Mouse (Mus musculus) thymus, adult 2 months (tissue): Measurements from ENCODE around the gene Pon1. TPM values are rescaled to one million over a fixed set of nuclear protein-coding genes. Genes with fewer than 3 reads are reported as not detected.

Experiments
- DNase-seq: peaks from one replicate; pipeline ENCODE4 v3.0.0; 2021
- H3K27ac ChIP-seq: fragments of 200-500 bp; 2 replicates; pipeline ENCODE4 v1.5.1; 2012; ENCODE audit warnings: low read length, control low read depth; ENCODE audit not compliant: control insufficient read depth, insufficient read depth
- H3K27me3 ChIP-seq: fragments of 200-500 bp; 2 replicates; pipeline ENCODE4 v1.6.1; 2012; ENCODE audit warnings: mild to moderate bottlenecking, low read length, moderate library complexity, mixed read lengths; ENCODE audit not compliant: control insufficient read depth, insufficient read depth
- H3K36me3 ChIP-seq: fragments of 200-500 bp; 2 replicates; pipeline ENCODE4 v1.6.1; 2012; ENCODE audit warnings: mild to moderate bottlenecking, low read length, moderate library complexity; ENCODE audit not compliant: control insufficient read depth, insufficient read depth
- H3K4me1 ChIP-seq: fragments of 200-500 bp; replicated peaks from 2 replicates; pipeline ENCODE4 v1.6.1; 2012; ENCODE audit warnings: low read length; ENCODE audit not compliant: control insufficient read depth, insufficient read depth
- H3K4me3 ChIP-seq: fragments of 200-500 bp; 2 replicates; pipeline ENCODE4 v1.5.1; 2012; ENCODE audit warnings: mild to moderate bottlenecking, low read length, control low read depth, moderate library complexity; ENCODE audit not compliant: control insufficient read depth, insufficient read depth
- CTCF ChIP-seq: fragments of 200-500 bp; IDR thresholded peaks from 2 replicates; pipeline ENCODE4 v1.5.1; 2012; ENCODE audit warnings: mild to moderate bottlenecking, control low read depth, low read length, moderate library complexity, borderline replicate concordance; ENCODE audit not compliant: control insufficient read depth, poor library complexity, insufficient read depth; ENCODE audit errors: extremely low read depth
- POLR2A ChIP-seq: fragments of 200-500 bp; IDR thresholded peaks from 2 replicates; pipeline ENCODE4 v1.6.1; 2012; ENCODE audit warnings: mild to moderate bottlenecking, low read length, control low read depth, moderate library complexity; ENCODE audit not compliant: control insufficient read depth, poor library complexity, insufficient read depth; ENCODE audit errors: extremely low read depth
- WGBS: fragments of 180-500 bp; shearing (Covaris S2); methylation state at CpG from one replicate; pipeline ENCODE4 v1.1.7; 2018; 5-methylcytosine and 5-hydroxymethylcytosine counted together
- polyA plus RNA-seq: library from polyadenylated mRNA; depleted of rRNA; stranded (reverse); fragments of >200 nt; gene quantifications from 2 replicates; pipeline ENCODE4 v1.2.3, GENCODE M21; 2012

Gene Pon1
- polyA plus RNA-seq, 1 experiment: 1.6 TPM

DNA sequence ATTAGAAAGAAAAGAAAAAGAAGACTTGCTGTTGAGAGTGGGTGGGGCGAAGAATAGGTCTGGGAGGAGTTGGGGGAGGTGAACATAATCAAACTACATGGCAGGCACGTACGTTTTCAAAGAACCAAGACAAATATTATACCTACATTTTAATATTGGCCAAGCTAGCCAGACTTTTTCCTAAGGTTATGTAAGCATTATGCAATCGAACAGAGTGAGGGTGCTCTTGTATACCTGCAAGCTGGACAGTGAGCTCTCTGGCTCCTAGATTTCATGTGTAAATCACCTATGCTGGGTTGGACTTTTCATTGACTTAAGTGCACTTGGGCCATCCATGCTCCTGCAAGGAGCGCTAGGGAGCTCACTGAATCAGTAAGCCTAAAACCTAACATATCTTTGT, 4.8 kb upstream of the Pon1 start:
- Histone ChIP-seq H3K36me3 (no peaks in the 10 kb centered on the region), H3K4me1 (no peaks in the 10 kb centered on the region), H3K4me3 (no peak overlapping the region), H3K27me3 (no peaks in the 10 kb centered on the region), H3K27ac (no peak overlapping the region)
- no peak for DNase-seq
- 97% methylated on average over 5 of the region's 5 CpGs for WGBS
- no peak for TF ChIP-seq POLR2A
- TF ChIP-seq CTCF: no peak

- no peaks in the 10 kb centered on the region for H3K36me3 ChIP-seq
- DNase-seq: no peak
- no peaks in the 10 kb centered on the region for H3K27me3 ChIP-seq
- TF ChIP-seq POLR2A: no peak
- H3K4me1 ChIP-seq: no peaks in the 10 kb centered on the region
- H3K4me3 ChIP-seq: no peak overlapping the region
- 86% methylated on average over 4 of the region's 4 CpGs for WGBS
- no peak overlapping the region for H3K27ac ChIP-seq
Measured at GRCm38 (mm10) chr6:5190761-5191160, 3.0 kb downstream of the Pon1 start.

DNA sequence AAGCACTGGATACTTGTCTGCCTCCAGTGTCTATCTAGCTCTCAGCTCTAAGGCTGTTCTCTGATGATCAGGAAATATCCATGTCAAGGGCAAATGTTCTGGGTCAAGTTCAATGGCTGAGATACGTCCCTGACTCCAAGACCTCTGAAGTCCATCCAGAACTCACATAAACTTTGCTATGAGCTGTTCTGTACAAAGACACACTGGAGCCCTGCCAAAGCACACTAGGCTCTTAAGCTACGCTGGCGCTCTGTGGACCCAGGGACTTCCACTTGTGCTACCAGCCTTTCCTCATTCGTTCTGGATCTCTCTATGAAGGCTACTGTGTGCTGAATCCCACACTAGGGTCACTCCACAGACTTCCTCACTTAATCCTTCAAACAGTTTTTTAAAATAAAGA, 4.2 kb downstream of the Pon1 start:
- Histone ChIP-seq H3K4me3 (no peak overlapping the region), H3K36me3 (no peaks in the 10 kb centered on the region), H3K4me1 (no peaks in the 10 kb centered on the region), H3K27me3 (no peaks in the 10 kb centered on the region), H3K27ac (no peak overlapping the region)
- WGBS: 83% methylated on average over 4 of the region's 4 CpGs
- DNase-seq: no peak
- no peak for TF ChIP-seq CTCF
- no peak for TF ChIP-seq POLR2A

- Histone ChIP-seq H3K27me3 (no peaks in the 10 kb centered on the region), H3K4me1 (no peaks in the 10 kb centered on the region), H3K36me3 (no peaks in the 10 kb centered on the region), H3K4me3 (no peak overlapping the region), H3K27ac (no peak overlapping the region)
- DNase-seq: no peak
- WGBS: 91% methylated on average over 6 of the region's 6 CpGs
- TF ChIP-seq CTCF (no peak), POLR2A (no peak)
Measured at GRCm38 (mm10) chr6:5188938-5189337, 4.8 kb downstream of the Pon1 start.

DNA sequence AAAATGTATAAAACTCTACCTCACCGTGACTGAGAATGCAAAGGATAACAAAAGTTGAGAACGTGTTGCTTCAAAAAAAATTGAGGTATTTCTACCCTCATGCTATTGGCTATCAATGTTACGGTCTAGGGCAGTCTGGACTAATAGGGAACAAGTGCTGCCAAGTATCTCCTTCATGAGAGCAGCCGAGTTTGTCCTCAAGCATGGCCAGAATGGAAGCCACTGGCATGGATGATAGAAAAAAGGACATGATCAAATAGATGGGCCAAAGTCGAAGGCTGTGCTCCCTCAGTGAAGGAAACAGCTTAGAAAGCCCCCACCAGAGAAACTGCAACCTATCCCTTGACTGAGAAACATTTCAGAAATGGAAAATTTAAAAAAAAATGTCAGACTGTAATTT, 5.7 kb downstream of the Pon1 start:
- DNase-seq: no peak
- no peaks in the 10 kb centered on the region for H3K4me1 ChIP-seq
- H3K4me3 ChIP-seq: no peak overlapping the region
- H3K27me3 ChIP-seq: no peaks in the 10 kb centered on the region
- no peaks in the 10 kb centered on the region for H3K36me3 ChIP-seq
- no peak for TF ChIP-seq CTCF
- WGBS: 87% methylated on average over 5 of the region's 5 CpGs
- no peak overlapping the region for H3K27ac ChIP-seq

- 93% methylated on average over 6 of the region's 6 CpGs for WGBS
- TF ChIP-seq POLR2A: no peak
- no peak for TF ChIP-seq CTCF
- Histone ChIP-seq H3K4me3 (no peak overlapping the region), H3K27me3 (no peaks in the 10 kb centered on the region), H3K4me1 (no peaks in the 10 kb centered on the region), H3K36me3 (no peaks in the 10 kb centered on the region), H3K27ac (no peak overlapping the region)
- DNase-seq: no peak
Measured at GRCm38 (mm10) chr6:5187586-5187985, 6.2 kb downstream of the Pon1 start.

- Histone ChIP-seq H3K27ac (no peak overlapping the region), H3K4me1 (no peaks in the 10 kb centered on the region), H3K4me3 (no peak overlapping the region), H3K27me3 (no peaks in the 10 kb centered on the region), H3K36me3 (no peaks in the 10 kb centered on the region)
- DNase-seq: no peak
- TF ChIP-seq POLR2A (no peak), CTCF (no peak)
- 90% methylated on average over 7 of the region's 7 CpGs for WGBS
Measured at GRCm38 (mm10) chr6:5186229-5186950, 7.4 kb downstream of the Pon1 start.
